Mouse (Mus musculus) ES-E14 (cell line): Measurements from ENCODE around the gene Eif5a.

Source experiments
- CHD2 ChIP-seq: IDR thresholded peaks from 2 replicates; pipeline ENCODE4 v1.6.1; 2014; ENCODE audit warnings: mild to moderate bottlenecking, low read depth, low read length, inconsistent platforms
- ZNF384 ChIP-seq: IDR thresholded peaks from 2 replicates; pipeline ENCODE4 v1.6.1; 2012; ENCODE audit warnings: low read depth, low read length, inconsistent platforms

GRCm38 (mm10) chr11:69937385-69937784, 15.6 kb upstream of the Eif5a start:
- TF ChIP-seq ZNF384 (no peak), CHD2 (no peak)
